ENCODE assay signal across 8 mouse cellular contexts in the genomic region with DNA sequence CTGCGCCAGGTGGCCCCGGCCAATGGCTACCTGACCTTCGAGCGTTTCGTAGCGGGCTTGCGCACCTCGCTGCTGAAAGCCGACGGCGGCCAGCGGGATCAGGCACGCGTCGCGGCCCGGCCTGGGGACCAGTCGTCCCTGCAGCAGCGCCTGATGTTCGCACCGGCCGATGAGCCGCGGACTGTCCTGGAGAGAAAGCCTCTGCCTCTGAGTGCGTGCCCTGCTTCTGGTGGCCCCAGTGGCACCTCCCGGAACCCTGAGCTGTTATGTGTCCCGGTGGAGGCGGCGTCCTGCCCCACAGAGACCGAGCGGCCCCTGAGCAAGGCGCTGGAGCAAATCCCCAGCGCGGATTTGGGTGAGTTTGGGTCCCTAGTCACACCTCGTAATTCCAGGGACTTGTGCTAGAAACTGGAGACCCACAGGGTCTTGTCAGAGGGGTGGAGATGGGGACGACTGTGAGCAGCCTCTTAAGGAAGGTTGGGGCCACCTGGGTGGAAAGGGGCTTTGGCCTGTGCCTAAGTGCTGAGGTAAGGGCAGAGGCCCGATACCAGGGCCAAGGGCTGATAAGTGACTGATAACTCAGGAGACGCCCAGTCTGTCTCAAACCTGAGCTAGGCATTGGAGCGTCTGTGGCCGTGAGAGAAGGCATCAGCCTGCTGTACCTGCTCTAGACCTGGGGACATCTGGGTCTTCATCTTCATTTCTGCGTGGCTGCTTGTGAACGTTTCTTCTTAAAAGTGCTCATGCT. TPM values are rescaled to one million over a fixed set of nuclear protein-coding genes. Genes with fewer than 3 reads are reported as not detected.
DNase-seq lines count a peak whose midpoint lies in the region; ATAC-seq and TF ChIP-seq lines count a peak whose summit lies in the region.

No protein-coding gene starts in this region.

- H3K9me3 ChIP-seq in forebrain, embryonic 15.5 days = no peaks in the 10 kb centered on the region
- no peaks in the 10 kb centered on the region for H3K9me3 ChIP-seq in liver, embryonic 14.5 days (ENCODE audit: control insufficient read depth, low read length)
- no peaks in the 10 kb centered on the region for H3K9me3 ChIP-seq in stomach, postnatal 0 days (ENCODE audit: control insufficient read depth, low read length)

- no peak for TF ChIP-seq CTCF in thymus, adult 2 months (IDR thresholded peaks at IDR 0.05; ENCODE audit: borderline replicate concordance, control insufficient read depth, extremely low read depth, insufficient read depth, low read length, poor library complexity)
- no peak for TF ChIP-seq CTCF in liver, embryonic 14.5 days (IDR thresholded peaks at IDR 0.05; ENCODE audit: low read depth)
- TF ChIP-seq CTCF in stomach, postnatal 0 days (IDR thresholded peaks at IDR 0.05; ENCODE audit: low read depth) = no peak

- H3K4me1 ChIP-seq in thymus, adult 2 months (replicated peaks; ENCODE audit: control insufficient read depth, insufficient read depth, low read length) = peaks cover 22% of the 10 kb centered on the region
- peaks cover 28% of the 10 kb centered on the region for H3K4me1 ChIP-seq in forebrain, embryonic 15.5 days
- peaks cover 24 to 31% of the 10 kb centered on the region in 2 experiments for H3K4me1 ChIP-seq in liver, embryonic 14.5 days (replicated peaks; ENCODE audit: control insufficient read depth in 2 of 2, insufficient read depth in 2 of 2, low read length in 1 of 2)
- H3K4me1 ChIP-seq in stomach, postnatal 0 days (replicated peaks; ENCODE audit: control insufficient read depth, insufficient read depth) = peaks cover 11% of the 10 kb centered on the region

- DNase-seq in thymus, adult 2 months = no peak
- DNase-seq in thymus, postnatal 14 days = no peak
- peak; percentile 31 to 49 (median 49) for DNase-seq in liver, embryonic 14.5 days (ENCODE audit: low read depth in 3 of 3, low spot score in 3 of 3)
- no peak for DNase-seq in stomach, postnatal 0 days (ENCODE audit: low spot score)
- no peak for DNase-seq in urinary bladder, postnatal 36 days (ENCODE audit: low spot score in 2 of 2)
- DNase-seq in adrenal gland, postnatal 25 days = no peak
- DNase-seq in kidney, adult 8-10 months = no peak

- peak overlapping the region; percentile 58 for H3K4me3 ChIP-seq in thymus, adult 2 months (ENCODE audit: control insufficient read depth, insufficient read depth, low read length)
- peak overlapping the region; percentile 78 for H3K4me3 ChIP-seq in forebrain, embryonic 15.5 days
- peak overlapping the region; percentile 75 to 94 for H3K4me3 ChIP-seq in liver, embryonic 14.5 days (ENCODE audit: insufficient read depth in 1 of 2, low read depth in 2 of 2, low read length in 2 of 2)
- H3K4me3 ChIP-seq in stomach, postnatal 0 days (ENCODE audit: low read depth, low read length) = peak overlapping the region; percentile 66

- H3K27me3 ChIP-seq in thymus, adult 2 months (ENCODE audit: control insufficient read depth, insufficient read depth, low read length) = no peaks in the 10 kb centered on the region
- 0 out of 2 replicates have a peak, but pooled peaks cover 3% of the 10 kb centered on the region for H3K27me3 ChIP-seq in forebrain, embryonic 15.5 days
- H3K27me3 ChIP-seq in liver, embryonic 14.5 days (ENCODE audit: control insufficient read depth, insufficient read depth, low read length) = no peaks in the 10 kb centered on the region
- H3K27me3 ChIP-seq in stomach, postnatal 0 days (ENCODE audit: control insufficient read depth, insufficient read depth, low read length) = no peaks in the 10 kb centered on the region

- H3K27ac ChIP-seq in thymus, adult 2 months (ENCODE audit: control insufficient read depth, insufficient read depth, low read length) = no peak overlapping the region
- H3K27ac ChIP-seq in forebrain, embryonic 15.5 days (replicated peaks) = no peak overlapping the region
- H3K27ac ChIP-seq in liver, embryonic 14.5 days = peak overlapping the region; percentile 87
- 0 out of 2 replicates have a peak overlapping the region, but pooled peaks have one; percentile 24 for H3K27ac ChIP-seq in stomach, postnatal 0 days (replicated peaks)

- no peak for TF ChIP-seq POLR2A in thymus, adult 2 months (IDR thresholded peaks at IDR 0.05; ENCODE audit: control insufficient read depth, extremely low read depth, insufficient read depth, low read length, poor library complexity)

- no peaks in the 10 kb centered on the region for H3K36me3 ChIP-seq in thymus, adult 2 months (ENCODE audit: control insufficient read depth, insufficient read depth, low read length)
- no peaks in the 10 kb centered on the region for H3K36me3 ChIP-seq in forebrain, embryonic 15.5 days
- H3K36me3 ChIP-seq in liver, embryonic 14.5 days (replicated peaks; ENCODE audit: control insufficient read depth, insufficient read depth, low read depth) = peaks cover 21% of the 10 kb centered on the region
- no peaks in the 10 kb centered on the region for H3K36me3 ChIP-seq in stomach, postnatal 0 days (ENCODE audit: control insufficient read depth, insufficient read depth, low read length)

- H3K9ac ChIP-seq in forebrain, embryonic 15.5 days (replicated peaks) = peak overlapping the region; percentile 71
- peak overlapping the region; percentile 80 for H3K9ac ChIP-seq in liver, embryonic 14.5 days (replicated peaks)
- peak overlapping the region; percentile 64 for H3K9ac ChIP-seq in stomach, postnatal 0 days (ENCODE audit: low read length)

- H3K4me2 ChIP-seq in forebrain, embryonic 15.5 days (replicated peaks) = peak overlapping the region; percentile 88
- H3K4me2 ChIP-seq in liver, embryonic 14.5 days (ENCODE audit: low read depth) = peak overlapping the region; percentile 92
- peak overlapping the region; percentile 99 for H3K4me2 ChIP-seq in stomach, postnatal 0 days (replicated peaks; ENCODE audit: low read depth)

- TF ChIP-seq EP300 in liver, embryonic 14.5 days (IDR thresholded peaks at IDR 0.05; ENCODE audit: low read depth) = no peak
- no peak for TF ChIP-seq EP300 in stomach, postnatal 0 days (optimal IDR thresholded peaks at IDR 0.05)

- ATAC-seq in forebrain, embryonic 15.5 days (replicated peaks) = peak; percentile 15; the same call in 1 of the 2 replicates
- ATAC-seq in liver, embryonic 14.5 days (ENCODE audit: insufficient read depth) = peak; percentile 39
- no peak for ATAC-seq in stomach, postnatal 0 days (ENCODE audit: low FRiP score, low TSS enrichment)

- 6% methylated on average over 42 of the region's 42 CpGs for WGBS in thymus, adult 2 months
- WGBS in forebrain, embryonic 15.5 days = under 1% methylated on average over 42 of the region's 42 CpGs
- WGBS in liver, embryonic 14.5 days (ENCODE audit: insufficient replicate concordance) = under 1% methylated on average over 42 of the region's 42 CpGs
- WGBS in stomach, postnatal 0 days = 2% methylated on average over 42 of the region's 42 CpGs

RNA-seq across cellular contexts. Expression of gene Sapcd2, which starts 0.7 kb away (rescaled TPM):
- 29.7 and 45.2 TPM in 2 replicates for polyA plus RNA-seq in thymus, adult 2 months (2012; rRNA removed)
- polyA plus RNA-seq in forebrain, embryonic 15.5 days (2015; fragmentation: Nextera tagmentation; extraction: Ambion mirVana) = 31.9 and 32.6 TPM in 2 replicates
- polyA plus RNA-seq in liver, embryonic 14.5 days (2012; rRNA removed) = 20.1 and 21.5 TPM in 2 replicates
- 17.9 and 20.5 TPM in 2 replicates for polyA plus RNA-seq in liver, embryonic 14.5 days (2014; fragmentation: Nextera tagmentation; extraction: Ambion mirVana)
- polyA plus RNA-seq in stomach, postnatal 0 days (2015; fragmentation: Nextera tagmentation; extraction: Ambion mirVana) = 14.1 and 16.6 TPM in 2 replicates
- 1.6 and 2.1 TPM in 2 replicates for total RNA-seq in adrenal gland, postnatal 25 days (2021)

RNA-seq across cellular contexts. Expression of gene Uap1l1, which starts 7.3 kb away (rescaled TPM):
- 23.0 and 24.4 TPM in 2 replicates for polyA plus RNA-seq in thymus, adult 2 months (2012; rRNA removed)
- 4.1 and 5.1 TPM in 2 replicates for polyA plus RNA-seq in forebrain, embryonic 15.5 days (2015; fragmentation: Nextera tagmentation; extraction: Ambion mirVana)
- 2.9 and 3.8 TPM in 2 replicates for polyA plus RNA-seq in liver, embryonic 14.5 days (2012; rRNA removed)
- polyA plus RNA-seq in liver, embryonic 14.5 days (2014; fragmentation: Nextera tagmentation; extraction: Ambion mirVana) = 9.3 and 14.1 TPM in 2 replicates
- polyA plus RNA-seq in stomach, postnatal 0 days (2015; fragmentation: Nextera tagmentation; extraction: Ambion mirVana) = 33.2 and 36.9 TPM in 2 replicates
- total RNA-seq in adrenal gland, postnatal 25 days (2021) = 10.7 and 18.8 TPM in 2 replicates

RNA-seq across cellular contexts. Expression of gene Dpp7, which starts 16.7 kb away (rescaled TPM):
- polyA plus RNA-seq in thymus, adult 2 months (2012; rRNA removed) = 24.5 and 25.6 TPM in 2 replicates
- 25.5 and 29.3 TPM in 2 replicates for polyA plus RNA-seq in forebrain, embryonic 15.5 days (2015; fragmentation: Nextera tagmentation; extraction: Ambion mirVana)
- polyA plus RNA-seq in liver, embryonic 14.5 days (2012; rRNA removed) = 9.3 and 10.6 TPM in 2 replicates
- polyA plus RNA-seq in liver, embryonic 14.5 days (2014; fragmentation: Nextera tagmentation; extraction: Ambion mirVana) = 9.4 and 12.8 TPM in 2 replicates
- 9.5 and 9.9 TPM in 2 replicates for polyA plus RNA-seq in stomach, postnatal 0 days (2015; fragmentation: Nextera tagmentation; extraction: Ambion mirVana)
- 24.6 and 31.8 TPM in 2 replicates for total RNA-seq in adrenal gland, postnatal 25 days (2021)

RNA-seq across cellular contexts. Expression of gene Entpd2, which starts 22.9 kb away (rescaled TPM):
- 11.7 and 14.0 TPM in 2 replicates for polyA plus RNA-seq in thymus, adult 2 months (2012; rRNA removed)
- 3.6 and 4.8 TPM in 2 replicates for polyA plus RNA-seq in forebrain, embryonic 15.5 days (2015; fragmentation: Nextera tagmentation; extraction: Ambion mirVana)
- polyA plus RNA-seq in liver, embryonic 14.5 days (2012; rRNA removed) = 0.18 and 0.30 TPM in 2 replicates
- polyA plus RNA-seq in liver, embryonic 14.5 days (2014; fragmentation: Nextera tagmentation; extraction: Ambion mirVana) = 0.23 TPM in 1 of 2 replicates, not detected in the other
- polyA plus RNA-seq in stomach, postnatal 0 days (2015; fragmentation: Nextera tagmentation; extraction: Ambion mirVana) = 21.2 and 23.3 TPM in 2 replicates
- total RNA-seq in adrenal gland, postnatal 25 days (2021) = 2.4 and 3.7 TPM in 2 replicates

RNA-seq across cellular contexts. Expression of gene Npdc1, which starts 26.3 kb away (rescaled TPM):
- 28.4 and 30.8 TPM in 2 replicates for polyA plus RNA-seq in thymus, adult 2 months (2012; rRNA removed)
- polyA plus RNA-seq in forebrain, embryonic 15.5 days (2015; fragmentation: Nextera tagmentation; extraction: Ambion mirVana) = 406 and 408 TPM in 2 replicates
- polyA plus RNA-seq in liver, embryonic 14.5 days (2012; rRNA removed) = 3.4 and 3.9 TPM in 2 replicates
- polyA plus RNA-seq in liver, embryonic 14.5 days (2014; fragmentation: Nextera tagmentation; extraction: Ambion mirVana) = 2.4 and 2.7 TPM in 2 replicates
- polyA plus RNA-seq in stomach, postnatal 0 days (2015; fragmentation: Nextera tagmentation; extraction: Ambion mirVana) = 52.8 and 53.0 TPM in 2 replicates
- 120 and 134 TPM in 2 replicates for total RNA-seq in adrenal gland, postnatal 25 days (2021)

Comparison
In these comparisons a context has a peak if more than half of its experiments do, and no peak if none do; other contexts are left out.
1. DNase-seq: peak in liver, embryonic 14.5 days (3 of 3); none in thymus, adult 2 months (single experiment), thymus, postnatal 14 days (single experiment), stomach, postnatal 0 days (single experiment), urinary bladder, postnatal 36 days (0 of 2), adrenal gland, postnatal 25 days (single experiment) and kidney, adult 8-10 months (0 of 2).
2. H3K27ac ChIP-seq: peak in liver, embryonic 14.5 days (single experiment) and stomach, postnatal 0 days (single experiment); none in thymus, adult 2 months (single experiment) and forebrain, embryonic 15.5 days (single experiment).
3. Peak in every context shown above with its lines, with median percentiles within 50 percentile points of each other: H3K4me3 ChIP-seq, H3K4me2 ChIP-seq and H3K9ac ChIP-seq.